Mouse (Mus musculus): ENCODE results near the gene B4galt4. TPM values are rescaled to one million over a fixed set of nuclear protein-coding genes. Genes with fewer than 3 reads are reported as not detected.
A peak's percentile ranks its signal among the peaks of the same experiment; 100 is the strongest.

The B4galt4 gene
- polyA plus RNA-seq, 1 experiment from 2014 or later = 9.3 TPM

GRCm38 (mm10) chr16:38812521-38812920, 70.5 kb downstream of the B4galt4 start:
- ATAC-seq (ENCODE audit: low FRiP score, low TSS enrichment) (no peak), DNase-seq (ENCODE audit: low spot score) (peak; percentile 77)
- Histone ChIP-seq H3K27me3 (ENCODE audit: control insufficient read depth, insufficient read depth, low read length) (no peaks in the 10 kb centered on the region), H3K4me2 (replicated peaks; ENCODE audit: low read depth) (no peak overlapping the region), H3K4me1 (replicated peaks; ENCODE audit: control insufficient read depth, insufficient read depth) (no peaks in the 10 kb centered on the region), H3K27ac (replicated peaks) (no peak overlapping the region), H3K9me3 (ENCODE audit: control insufficient read depth, low read length) (no peaks in the 10 kb centered on the region), H3K9ac (ENCODE audit: low read length) (no peak overlapping the region), H3K4me3 (ENCODE audit: low read depth, low read length) (no peak overlapping the region), H3K36me3 (ENCODE audit: control insufficient read depth, insufficient read depth, low read length) (no peaks in the 10 kb centered on the region)
- 24% methylated on average over 8 of the region's 8 CpGs for WGBS
- TF ChIP-seq CTCF (IDR thresholded peaks at IDR 0.05; ENCODE audit: low read depth) (peak; percentile 88), EP300 (optimal IDR thresholded peaks at IDR 0.05) (no peak)

Other genes starting within 250 kb of the B4galt4 start
- 14.6 and 15.5 TPM in 2 replicates for gene Timmdc1, start 219.6 kb upstream of the B4galt4 start, polyA plus RNA-seq (2015; fragmentation: Nextera tagmentation; extraction: Ambion mirVana)
- 16.0 and 16.3 TPM in 2 replicates for gene Poglut1, start 192.0 kb upstream of the B4galt4 start, polyA plus RNA-seq (2015; fragmentation: Nextera tagmentation; extraction: Ambion mirVana)
- 44.6 and 48.9 TPM in 2 replicates for gene Tmem39a, start 183.6 kb upstream of the B4galt4 start, polyA plus RNA-seq (2015; fragmentation: Nextera tagmentation; extraction: Ambion mirVana)
- 3.1 and 3.4 TPM in 2 replicates for gene Arhgap31, start 29.0 kb upstream of the B4galt4 start, polyA plus RNA-seq (2015; fragmentation: Nextera tagmentation; extraction: Ambion mirVana)
- gene Upk1b, start 58.1 kb downstream of the B4galt4 start, polyA plus RNA-seq (2015; fragmentation: Nextera tagmentation; extraction: Ambion mirVana) = 34.4 and 40.2 TPM in 2 replicates
- gene 4930435E12Rik, start 86.5 kb downstream of the B4galt4 start, polyA plus RNA-seq (2015; fragmentation: Nextera tagmentation; extraction: Ambion mirVana) = not detected in 2 replicates
- 0.56 and 0.63 TPM in 2 replicates for gene Igsf11, start 150.4 kb downstream of the B4galt4 start, polyA plus RNA-seq (2015; fragmentation: Nextera tagmentation; extraction: Ambion mirVana)

Data from stomach, postnatal 0 days (tissue).